9 mouse cellular contexts compared by ENCODE assay signal in genomic region chr5:93000774-93001757, GRCm38 (mm10). TPM values are rescaled to one million over a fixed set of nuclear protein-coding genes. Genes with fewer than 3 reads are reported as not detected.
DNase-seq lines count a peak whose midpoint lies in the region; ATAC-seq lines count a peak whose summit lies in the region.
"Had no signal": no experiment of that assay in that cellular context is flagged by ENCODE, and none has a peak within 500 bp of the region (broad histone marks: within the 10 kb centered on the region; RNA-seq: fewer than 3 reads in every experiment).

No protein-coding gene starts in this region.

- no peaks in the 10 kb centered on the region for H3K9me3 ChIP-seq in forebrain, embryonic 15.5 days
- no peaks in the 10 kb centered on the region for H3K9me3 ChIP-seq in forebrain, embryonic 14.5 days (replicated peaks; ENCODE audit: control insufficient read depth, low read length)
- no peaks in the 10 kb centered on the region for H3K9me3 ChIP-seq in embryonic facial prominence, embryonic 11.5 days (replicated peaks; ENCODE audit: control insufficient read depth, low read length)
- H3K9me3 ChIP-seq in heart, embryonic 16.5 days (replicated peaks; ENCODE audit: control insufficient read depth, low read length) = no peaks in the 10 kb centered on the region

- no peaks in the 10 kb centered on the region for H3K36me3 ChIP-seq in forebrain, embryonic 15.5 days
- no peaks in the 10 kb centered on the region for H3K36me3 ChIP-seq in forebrain, embryonic 14.5 days (ENCODE audit: control insufficient read depth, insufficient read depth, low read length)
- no peaks in the 10 kb centered on the region for H3K36me3 ChIP-seq in embryonic facial prominence, embryonic 11.5 days (replicated peaks; ENCODE audit: control insufficient read depth, insufficient read depth, low read depth, low read length)
- H3K36me3 ChIP-seq in heart, embryonic 16.5 days (ENCODE audit: control insufficient read depth, insufficient read depth) = no peaks in the 10 kb centered on the region

- DNase-seq in forebrain, embryonic 14.5 days (ENCODE audit: low spot score) = no peak
- DNase-seq in embryonic facial prominence, embryonic 11.5 days (ENCODE audit: low spot score) = peak; percentile 45
- DNase-seq in left cerebral cortex, adult 18-20 months (ENCODE audit: low spot score in 2 of 2) = peak; percentile 66 to 81
- peak; percentile 66 for DNase-seq in lung, postnatal 25 days (ENCODE audit: low spot score)

- H3K4me2 ChIP-seq in forebrain, embryonic 15.5 days (replicated peaks) = no peak overlapping the region
- H3K4me2 ChIP-seq in forebrain, embryonic 14.5 days (ENCODE audit: low read length) = no peak overlapping the region
- H3K4me2 ChIP-seq in embryonic facial prominence, embryonic 11.5 days (ENCODE audit: low read depth, low read length) = no peak overlapping the region
- 0 out of 2 replicates have a peak overlapping the region, but pooled peaks have one; percentile 0 for H3K4me2 ChIP-seq in heart, embryonic 16.5 days (ENCODE audit: low read depth, low read length)

- H3K27ac ChIP-seq in forebrain, embryonic 15.5 days (replicated peaks) = 0 out of 2 replicates have a peak overlapping the region, but pooled peaks have one; percentile 31
- no peak overlapping the region for H3K27ac ChIP-seq in forebrain, embryonic 14.5 days (ENCODE audit: low read depth, low read length)
- no peak overlapping the region; the same call in 1 of the 2 replicates for H3K27ac ChIP-seq in embryonic facial prominence, embryonic 11.5 days (replicated peaks; ENCODE audit: low read depth, low read length)
- H3K27ac ChIP-seq in heart, embryonic 16.5 days (ENCODE audit: low read length) = peak overlapping the region; percentile 84

- H3K4me3 ChIP-seq in forebrain, embryonic 15.5 days = no peak overlapping the region
- H3K4me3 ChIP-seq in forebrain, embryonic 14.5 days (ENCODE audit: low read depth, low read length) = no peak overlapping the region
- no peak overlapping the region for H3K4me3 ChIP-seq in embryonic facial prominence, embryonic 11.5 days (ENCODE audit: low read depth, low read length)
- H3K4me3 ChIP-seq in heart, embryonic 16.5 days (ENCODE audit: low read length) = no peak overlapping the region
- H3K4me3 ChIP-seq: erythroblast, embryonic 14.5 days had no signal

- no peak overlapping the region for H3K9ac ChIP-seq in forebrain, embryonic 15.5 days (replicated peaks)
- H3K9ac ChIP-seq in forebrain, embryonic 14.5 days (ENCODE audit: low read length) = no peak overlapping the region
- H3K9ac ChIP-seq in embryonic facial prominence, embryonic 11.5 days (replicated peaks; ENCODE audit: low read length) = no peak overlapping the region
- H3K9ac ChIP-seq in heart, embryonic 16.5 days (ENCODE audit: low read length) = no peak overlapping the region

- H3K27me3 ChIP-seq in forebrain, embryonic 15.5 days = no peaks in the 10 kb centered on the region
- no peaks in the 10 kb centered on the region for H3K27me3 ChIP-seq in forebrain, embryonic 14.5 days (replicated peaks; ENCODE audit: control insufficient read depth, insufficient read depth, low read length)
- H3K27me3 ChIP-seq in embryonic facial prominence, embryonic 11.5 days (ENCODE audit: control insufficient read depth, insufficient read depth, low read length) = no peaks in the 10 kb centered on the region
- no peaks in the 10 kb centered on the region for H3K27me3 ChIP-seq in heart, embryonic 16.5 days (ENCODE audit: control insufficient read depth, insufficient read depth, low read length)

- no peak for ATAC-seq in forebrain, embryonic 15.5 days (replicated peaks)
- ATAC-seq in forebrain, embryonic 14.5 days = no peak
- no peak for ATAC-seq in embryonic facial prominence, embryonic 11.5 days (replicated peaks; ENCODE audit: insufficient number of reproducible peaks, low FRiP score, low TSS enrichment, low read depth)
- peak; percentile 33 for ATAC-seq in heart, embryonic 16.5 days (replicated peaks; ENCODE audit: extremely low read depth, insufficient read depth, low FRiP score)
- ATAC-seq in CD4-positive, CD25-positive, alpha-beta regulatory T cell, adult 4 months = no peak
- ATAC-seq in activated CD4-positive, CD25-positive, alpha-beta regulatory T cell, adult 4 months = no peak

- no peaks in the 10 kb centered on the region for H3K4me1 ChIP-seq in forebrain, embryonic 15.5 days
- H3K4me1 ChIP-seq in forebrain, embryonic 14.5 days (ENCODE audit: control insufficient read depth, insufficient read depth, low read length) = no peaks in the 10 kb centered on the region
- peaks cover 4% of the 10 kb centered on the region for H3K4me1 ChIP-seq in embryonic facial prominence, embryonic 11.5 days (ENCODE audit: control insufficient read depth, insufficient read depth, low read length)
- peaks cover 25% of the 10 kb centered on the region for H3K4me1 ChIP-seq in heart, embryonic 16.5 days (ENCODE audit: control insufficient read depth, insufficient read depth, low read length)

- WGBS in forebrain, embryonic 15.5 days = 79% methylated on average over 17 of the region's 17 CpGs
- 82% methylated on average over 17 of the region's 17 CpGs for WGBS in forebrain, embryonic 14.5 days
- 55% methylated on average over 17 of the region's 17 CpGs for WGBS in embryonic facial prominence, embryonic 11.5 days
- WGBS in heart, embryonic 16.5 days = 31% methylated on average over 17 of the region's 17 CpGs

RNA-seq across cellular contexts. Expression of gene Sowahb, which starts 43.8 kb away (rescaled TPM):
- polyA plus RNA-seq in forebrain, embryonic 15.5 days (2015; fragmentation: Nextera tagmentation; extraction: Ambion mirVana) = 0.08 TPM in 1 of 2 replicates, not detected in the other
- 0.05 TPM in 1 of 2 replicates, not detected in the other for polyA plus RNA-seq in forebrain, embryonic 14.5 days (2014; fragmentation: Nextera tagmentation; extraction: Ambion mirVana)
- polyA plus RNA-seq in embryonic facial prominence, embryonic 11.5 days (2014; fragmentation: Nextera tagmentation; extraction: Ambion mirVana) = 0.45 and 0.66 TPM in 2 replicates
- 0.12 and 0.20 TPM in 2 replicates for polyA plus RNA-seq in heart, embryonic 16.5 days (2015; fragmentation: Nextera tagmentation; extraction: Ambion mirVana)
- total RNA-seq in left cerebral cortex, adult 18-20 months (2021) = 10 to 100 TPM; 25.1 to 29.8 TPM
- polyA plus RNA-seq in CD4-positive, CD25-positive, alpha-beta regulatory T cell, adult 4 months (2017; shearing (Covaris generic)) = not detected
- polyA plus RNA-seq in activated CD4-positive, CD25-positive, alpha-beta regulatory T cell, adult 4 months (2017; shearing (Covaris generic)) = not detected

Comparison
In these comparisons a context has a peak if more than half of its experiments do, and no peak if none do; other contexts are left out.
1. H3K27ac ChIP-seq: peak in forebrain, embryonic 15.5 days (single experiment) and heart, embryonic 16.5 days (single experiment); none in forebrain, embryonic 14.5 days (single experiment) and embryonic facial prominence, embryonic 11.5 days (single experiment).